Mouse (Mus musculus): ENCODE measurements around the gene Col25a1. TPM values are rescaled to one million over a fixed set of nuclear protein-coding genes. Genes with fewer than 3 reads are reported as not detected.

The Col25a1 gene
- polyA plus RNA-seq, 1 experiment = 2.8 TPM

DNA sequence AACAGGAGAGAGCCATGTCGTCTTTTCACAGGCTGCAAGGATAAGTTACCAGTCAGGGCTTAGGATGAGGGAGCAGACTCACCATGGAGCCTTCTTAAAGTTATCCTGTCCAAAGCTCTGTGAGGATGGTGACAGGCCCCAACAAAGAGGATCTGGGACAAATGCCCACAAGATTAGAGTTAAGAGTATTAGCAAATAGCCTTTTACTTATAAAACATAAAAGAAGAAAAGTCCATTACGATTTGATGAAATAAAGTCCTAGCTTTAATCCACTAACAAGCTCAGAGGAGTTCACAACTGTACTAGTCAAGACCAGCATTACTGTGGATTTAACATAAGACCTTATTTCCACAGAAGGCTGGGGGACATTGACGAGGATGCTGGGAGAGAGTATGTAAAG lies 26.2 kb downstream of the Col25a1 start:
- no peaks in the 10 kb centered on the region for H3K36me3 ChIP-seq (ENCODE audit: control insufficient read depth, insufficient read depth)
- TF ChIP-seq REST (IDR thresholded peaks at IDR 0.05; ENCODE audit: insufficient read depth, insufficient read length) (no peak), MAX (IDR thresholded peaks at IDR 0.05; ENCODE audit: low read depth) (no peak), SRF (IDR thresholded peaks at IDR 0.05; ENCODE audit: control insufficient read depth, insufficient read length, low read depth) (no peak), TCF3 (IDR thresholded peaks at IDR 0.05; ENCODE audit: insufficient read length, low read depth) (no peak), USF1 (IDR thresholded peaks at IDR 0.05; ENCODE audit: low read depth) (no peak), CEBPB (IDR thresholded peaks at IDR 0.05; ENCODE audit: insufficient read depth, poor library complexity, severe bottlenecking) (no peak), MYOG (IDR thresholded peaks at IDR 0.05; ENCODE audit: control insufficient read depth in 1 of 3, insufficient read depth in 1 of 3, insufficient read length in 2 of 3, low read depth in 2 of 3) (no peak), POLR2A (IDR thresholded peaks at IDR 0.05; ENCODE audit: insufficient read length, low read depth) (no peak), MYOD1 (IDR thresholded peaks at IDR 0.05; ENCODE audit: control insufficient read depth in 1 of 3, insufficient read length in 2 of 3, low read depth in 2 of 3) (no peak), E2F4 (IDR thresholded peaks at IDR 0.05; ENCODE audit: insufficient read depth) (no peak), TCF12 (IDR thresholded peaks at IDR 0.05; ENCODE audit: insufficient read depth, poor library complexity, severe bottlenecking) (no peak), POLR2AphosphoS2 (IDR thresholded peaks at IDR 0.05; ENCODE audit: insufficient read length, low read depth) (no peak)
- no peak overlapping the region for H3K4me3 ChIP-seq
- no peak overlapping the region for H3ac ChIP-seq (ENCODE audit: control insufficient read depth, insufficient read length)
- no peak overlapping the region for H3K4me2 ChIP-seq (ENCODE audit: low read depth)
- H3K27me3 ChIP-seq (ENCODE audit: control insufficient read depth, insufficient read depth, insufficient read length) = no peaks in the 10 kb centered on the region
- H3K79me2 ChIP-seq (ENCODE audit: control insufficient read depth, insufficient read depth) = no peaks in the 10 kb centered on the region

DNA sequence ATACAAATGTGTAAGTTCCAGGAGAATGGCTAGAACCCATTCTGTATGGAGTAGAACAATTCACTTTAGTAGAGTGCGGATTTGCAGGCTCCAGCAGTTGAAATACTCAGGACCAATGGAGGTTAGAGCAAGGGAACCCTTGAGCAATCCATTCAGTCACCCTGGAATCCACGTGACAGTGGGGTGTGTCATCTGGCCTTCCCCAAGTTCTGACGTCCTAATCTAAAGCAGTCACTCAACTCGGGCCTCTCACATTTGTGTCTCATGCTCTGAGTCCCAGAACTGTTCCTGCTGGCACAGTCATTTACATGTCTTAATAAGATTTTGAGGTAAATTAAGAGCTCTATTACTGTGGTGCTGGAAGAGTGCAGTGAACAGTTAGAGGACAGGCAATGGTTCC lies 28.6 kb downstream of the Col25a1 start:
- TF ChIP-seq USF1 (IDR thresholded peaks at IDR 0.05; ENCODE audit: low read depth) = no peak
- no peak for TF ChIP-seq MAX (IDR thresholded peaks at IDR 0.05; ENCODE audit: low read depth)
- TF ChIP-seq REST (IDR thresholded peaks at IDR 0.05; ENCODE audit: insufficient read depth, insufficient read length) = no peak
- no peak for TF ChIP-seq MYOG (IDR thresholded peaks at IDR 0.05; ENCODE audit: control insufficient read depth in 1 of 3, insufficient read depth in 1 of 3, insufficient read length in 2 of 3, low read depth in 2 of 3)
- TF ChIP-seq SRF (IDR thresholded peaks at IDR 0.05; ENCODE audit: control insufficient read depth, insufficient read length, low read depth) = no peak
- TF ChIP-seq POLR2A (IDR thresholded peaks at IDR 0.05; ENCODE audit: insufficient read length, low read depth) = no peak
- TF ChIP-seq POLR2AphosphoS2 (IDR thresholded peaks at IDR 0.05; ENCODE audit: insufficient read length, low read depth) = no peak
- no peak for TF ChIP-seq TCF3 (IDR thresholded peaks at IDR 0.05; ENCODE audit: insufficient read length, low read depth)
- no peak for TF ChIP-seq E2F4 (IDR thresholded peaks at IDR 0.05; ENCODE audit: insufficient read depth)
- no peaks in the 10 kb centered on the region for H3K79me2 ChIP-seq (ENCODE audit: control insufficient read depth, insufficient read depth)
- no peaks in the 10 kb centered on the region for H3K27me3 ChIP-seq (ENCODE audit: control insufficient read depth, insufficient read depth, insufficient read length)
- no peak overlapping the region for H3K4me2 ChIP-seq (ENCODE audit: low read depth)
- no peaks in the 10 kb centered on the region for H3K36me3 ChIP-seq (ENCODE audit: control insufficient read depth, insufficient read depth)
- H3K4me3 ChIP-seq = no peak overlapping the region
- H3ac ChIP-seq (ENCODE audit: control insufficient read depth, insufficient read length) = no peak overlapping the region

DNA sequence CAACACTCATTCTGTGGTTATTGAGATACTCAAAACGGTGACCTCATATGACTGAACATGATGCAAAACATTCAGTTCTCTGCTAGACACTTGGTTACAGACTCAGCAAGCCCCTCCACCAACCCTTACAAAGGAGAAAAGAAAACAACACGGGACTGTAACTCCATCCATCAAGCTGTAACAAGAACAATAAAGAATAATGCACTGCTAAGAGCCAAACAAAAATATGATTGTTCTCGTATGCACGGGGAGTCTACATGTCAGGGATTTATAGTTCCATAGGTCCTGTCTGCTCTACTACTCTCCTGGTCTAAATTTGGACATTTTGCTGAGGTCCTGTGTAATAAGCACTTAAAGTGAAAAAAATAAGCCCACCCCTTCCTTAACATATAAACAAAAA lies 29.6 kb downstream of the Col25a1 start:
- Histone ChIP-seq H3K36me3 (ENCODE audit: control insufficient read depth, insufficient read depth) (no peaks in the 10 kb centered on the region), H3K27me3 (ENCODE audit: control insufficient read depth, insufficient read depth, insufficient read length) (no peaks in the 10 kb centered on the region), H3K4me2 (ENCODE audit: low read depth) (no peak overlapping the region), H3K79me2 (ENCODE audit: control insufficient read depth, insufficient read depth) (no peaks in the 10 kb centered on the region), H3ac (ENCODE audit: control insufficient read depth, insufficient read length) (no peak overlapping the region), H3K4me3 (no peak overlapping the region)
- TF ChIP-seq REST (IDR thresholded peaks at IDR 0.05; ENCODE audit: insufficient read depth, insufficient read length) = no peak
- no peak for TF ChIP-seq POLR2A (IDR thresholded peaks at IDR 0.05; ENCODE audit: insufficient read length, low read depth)
- TF ChIP-seq USF1 (IDR thresholded peaks at IDR 0.05; ENCODE audit: low read depth) = no peak
- no peak for TF ChIP-seq POLR2AphosphoS2 (IDR thresholded peaks at IDR 0.05; ENCODE audit: insufficient read length, low read depth)
- no peak for TF ChIP-seq MYOG (IDR thresholded peaks at IDR 0.05; ENCODE audit: control insufficient read depth in 1 of 3, insufficient read depth in 1 of 3, insufficient read length in 2 of 3, low read depth in 2 of 3)
- TF ChIP-seq MYOD1 (IDR thresholded peaks at IDR 0.05; ENCODE audit: control insufficient read depth in 1 of 3, insufficient read length in 2 of 3, low read depth in 2 of 3) = no peak
- no peak for TF ChIP-seq E2F4 (IDR thresholded peaks at IDR 0.05; ENCODE audit: insufficient read depth)
- no peak for TF ChIP-seq SRF (IDR thresholded peaks at IDR 0.05; ENCODE audit: control insufficient read depth, insufficient read length, low read depth)
- no peak for TF ChIP-seq MAX (IDR thresholded peaks at IDR 0.05; ENCODE audit: low read depth)

DNA sequence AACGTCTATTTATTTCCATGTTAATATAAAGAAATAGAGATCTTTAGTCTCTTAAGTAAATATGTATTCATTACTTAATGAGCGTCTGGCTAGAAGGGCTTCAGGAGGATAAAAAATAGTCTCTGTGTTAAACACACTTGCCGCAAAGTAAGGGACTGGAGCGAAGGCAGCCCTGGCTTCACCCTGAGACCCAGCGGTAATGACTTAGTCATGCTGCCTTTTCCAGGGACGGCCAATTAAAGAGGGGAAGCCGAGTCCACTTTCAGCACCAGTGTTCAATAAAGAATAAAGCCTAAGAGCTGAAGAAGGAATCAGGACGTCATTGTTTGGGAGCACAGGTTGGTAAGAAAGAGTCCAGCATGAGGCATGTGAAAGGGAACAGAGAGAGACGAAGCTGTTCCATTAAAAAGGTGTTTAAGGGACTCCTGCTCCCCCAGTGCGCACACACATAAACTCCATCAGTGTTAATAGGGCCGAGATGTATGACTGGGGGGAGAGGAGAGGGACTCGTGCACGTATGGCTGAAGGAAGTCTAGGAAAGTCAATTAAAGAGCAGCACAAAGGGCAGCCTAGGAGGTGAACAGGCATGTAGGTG lies 30.1 kb downstream of the Col25a1 start:
- no peak overlapping the region for H3K4me2 ChIP-seq (ENCODE audit: low read depth)
- no peaks in the 10 kb centered on the region for H3K36me3 ChIP-seq (ENCODE audit: control insufficient read depth, insufficient read depth)
- TF ChIP-seq MAX (IDR thresholded peaks at IDR 0.05; ENCODE audit: low read depth) (no peak), TCF3 (IDR thresholded peaks at IDR 0.05; ENCODE audit: insufficient read length, low read depth) (no peak), CEBPB (IDR thresholded peaks at IDR 0.05; ENCODE audit: insufficient read depth, poor library complexity, severe bottlenecking) (no peak), MYOG (IDR thresholded peaks at IDR 0.05; ENCODE audit: control insufficient read depth in 1 of 3, insufficient read depth in 1 of 3, insufficient read length in 2 of 3, low read depth in 2 of 3) (no peak), TCF12 (IDR thresholded peaks at IDR 0.05; ENCODE audit: insufficient read depth, poor library complexity, severe bottlenecking) (no peak), SRF (IDR thresholded peaks at IDR 0.05; ENCODE audit: control insufficient read depth, insufficient read length, low read depth) (no peak), USF1 (IDR thresholded peaks at IDR 0.05; ENCODE audit: low read depth) (no peak), REST (IDR thresholded peaks at IDR 0.05; ENCODE audit: insufficient read depth, insufficient read length) (no peak), E2F4 (IDR thresholded peaks at IDR 0.05; ENCODE audit: insufficient read depth) (no peak), POLR2A (IDR thresholded peaks at IDR 0.05; ENCODE audit: insufficient read length, low read depth) (no peak), MYOD1 (IDR thresholded peaks at IDR 0.05; ENCODE audit: control insufficient read depth in 1 of 3, insufficient read length in 2 of 3, low read depth in 2 of 3) (no peak), POLR2AphosphoS2 (IDR thresholded peaks at IDR 0.05; ENCODE audit: insufficient read length, low read depth) (no peak)
- H3K4me3 ChIP-seq = no peak overlapping the region
- H3K27me3 ChIP-seq (ENCODE audit: control insufficient read depth, insufficient read depth, insufficient read length) = no peaks in the 10 kb centered on the region
- no peak overlapping the region for H3ac ChIP-seq (ENCODE audit: control insufficient read depth, insufficient read length)
- no peaks in the 10 kb centered on the region for H3K79me2 ChIP-seq (ENCODE audit: control insufficient read depth, insufficient read depth)
